In the genomic region with DNA sequence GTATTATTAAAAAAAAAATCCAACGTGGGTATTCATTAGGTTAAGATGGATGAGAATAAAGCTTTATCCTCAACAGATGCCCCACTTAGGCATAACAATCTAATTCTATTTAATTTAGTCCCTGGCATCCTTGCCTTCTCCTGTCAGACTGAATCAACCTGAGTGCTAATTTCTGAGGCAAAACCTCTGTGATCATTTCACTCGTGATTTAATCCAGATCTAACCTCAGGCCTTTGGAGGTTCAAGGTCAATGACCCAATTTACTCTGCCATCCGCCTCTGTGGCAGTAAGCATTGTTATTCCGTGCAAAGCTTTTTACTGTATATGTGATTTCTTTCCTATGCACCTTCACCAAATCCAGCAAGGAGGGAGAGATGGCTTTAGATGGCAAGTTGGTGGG, we compare ENCODE assay signal across 14 mouse cellular contexts.
"Had no signal": no experiment of that assay in that cellular context is flagged by ENCODE, and none has a peak within 500 bp of the region (broad histone marks: within the 10 kb centered on the region; RNA-seq: fewer than 3 reads in every experiment).

No protein-coding gene starts in this region.

- H3K9me3 ChIP-seq: limb, embryonic 13.5 days; midbrain, embryonic 13.5 days; neural tube, embryonic 12.5 days had no signal

- H3K27ac ChIP-seq: layer of hippocampus, adult 2 months; limb, embryonic 13.5 days; liver, embryonic 14.5 days; midbrain, embryonic 13.5 days; neural tube, embryonic 12.5 days had no signal

- H3K4me2 ChIP-seq: limb, embryonic 13.5 days; midbrain, embryonic 13.5 days; neural tube, embryonic 12.5 days had no signal

- H3K4me1 ChIP-seq: limb, embryonic 13.5 days; neural tube, embryonic 12.5 days had no signal

- DNase-seq: kidney, adult 18-20 months; kidney, postnatal 10 days; kidney, postnatal 4 days; lung, adult 18-20 months; right cerebral cortex, postnatal 4 days; spleen, adult 18-20 months; thymus, adult 2 months; thymus, postnatal 36 days had no signal

- H3K9ac ChIP-seq: limb, embryonic 13.5 days; liver, embryonic 14.5 days; midbrain, embryonic 13.5 days; neural tube, embryonic 12.5 days had no signal

- H3K4me3 ChIP-seq: layer of hippocampus, adult 2 months; limb, embryonic 13.5 days; midbrain, embryonic 13.5 days; myocyte; neural tube, embryonic 12.5 days had no signal

- H3K27me3 ChIP-seq: limb, embryonic 13.5 days; midbrain, embryonic 13.5 days; neural tube, embryonic 12.5 days had no signal

- ATAC-seq: midbrain, embryonic 13.5 days had no signal

- H3K36me3 ChIP-seq: limb, embryonic 13.5 days; midbrain, embryonic 13.5 days; neural tube, embryonic 12.5 days had no signal
